Mouse (Mus musculus): ENCODE measurements at regions not wholly inside any gene's neighbourhood (a gene's known extent, or its start where the extent isn't known, plus 50 kb on each side); places are given as distances from the start of the nearest gene placed in this dataset.

DNA sequence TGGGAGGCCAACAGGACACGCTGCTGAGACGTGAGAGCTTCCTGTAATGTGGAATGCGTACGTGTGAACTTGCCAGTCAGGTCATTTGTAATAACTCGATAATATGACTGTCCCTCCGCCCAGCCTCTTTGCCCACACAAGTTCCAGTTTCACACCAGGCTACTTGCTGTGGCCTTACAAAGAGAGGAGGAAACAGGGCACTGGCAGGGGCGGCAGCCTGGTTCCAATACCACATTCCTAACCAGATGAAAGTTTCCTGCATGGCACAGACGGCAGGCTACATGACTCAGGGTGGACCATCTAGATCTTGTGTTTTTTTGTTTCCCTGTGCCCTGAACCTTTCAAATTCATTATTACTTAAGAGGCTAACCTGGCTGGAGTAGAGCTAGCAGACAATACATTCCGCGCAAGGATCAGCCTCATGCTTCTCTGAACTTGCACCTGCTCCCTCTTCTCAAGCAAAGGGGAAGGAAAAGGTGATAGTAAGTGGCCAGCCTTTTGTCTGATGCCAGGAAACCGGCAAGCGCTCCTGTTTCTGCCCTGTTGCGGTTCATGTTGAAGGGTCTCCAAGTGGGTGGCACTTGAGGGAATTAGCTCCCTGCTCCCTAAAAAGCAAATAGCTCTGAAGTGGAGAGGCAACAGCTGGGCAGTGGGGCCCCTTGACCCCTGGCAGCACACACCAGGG, 60.2 kb upstream of the Egln3 start:
- TF ChIP-seq CTCF (IDR thresholded peaks at IDR 0.05; ENCODE audit: extremely low read depth, insufficient read length, insufficient replicate concordance, low read depth, low read length): no peak
- TF ChIP-seq POLR2A (IDR thresholded peaks at IDR 0.05; ENCODE audit: low read depth, low read length): no peak
